Mouse (Mus musculus): ENCODE data around the gene Atp6v1f. TPM values are rescaled to one million over a fixed set of nuclear protein-coding genes. Genes with fewer than 3 reads are reported as not detected.

Atp6v1f gene
- total and polyA plus RNA-seq, 3 experiments: 312 to 349 TPM; not detected in 1

GRCm38 (mm10) chr6:29445354-29445753, 22.2 kb upstream of the Atp6v1f start:
- Histone ChIP-seq H3K4me1 (ENCODE audit: control insufficient read depth in 1 of 2, insufficient read depth in 2 of 2, low read length in 2 of 2) (peaks cover 2 to 3% of the 10 kb centered on the region in 2 experiments; a peak in 2 of 4 replicates), H3K9me3 (replicated peaks; ENCODE audit: insufficient read depth, low read length) (no peaks in the 10 kb centered on the region), H3K79me2 (ENCODE audit: control insufficient read depth, insufficient read depth, low read length, poor library complexity) (no peaks in the 10 kb centered on the region), H3K27ac (ENCODE audit: control insufficient read depth, low read depth, low read length) (no peak overlapping the region), H3K36me3 (ENCODE audit: control insufficient read depth in 1 of 2, insufficient read depth in 2 of 2, low read length in 2 of 2) (no peaks in the 10 kb centered on the region; a peak in 1 of 4 replicates), H3K4me3 (ENCODE audit: control insufficient read depth in 1 of 2, insufficient read depth in 1 of 2, low read depth in 2 of 2, low read length in 2 of 2) (no peak overlapping the region), H3K9ac (ENCODE audit: control insufficient read depth, low read depth, low read length, poor library complexity, severe bottlenecking) (no peak overlapping the region), H3K27me3 (ENCODE audit: control insufficient read depth in 1 of 2, insufficient read depth in 2 of 2, low read length in 2 of 2) (no peaks in the 10 kb centered on the region)
- no peak for DNase-seq (ENCODE audit: low read depth, low spot score)
- TF ChIP-seq KAT2A (conservative IDR thresholded peaks at IDR 0.05; ENCODE audit: low read depth, low read length) (no peak), NRF1 (IDR thresholded peaks at IDR 0.05; ENCODE audit: insufficient read depth, low read depth, low read length, poor library complexity, severe bottlenecking) (no peak), BHLHE40 (IDR thresholded peaks at IDR 0.05; ENCODE audit: borderline replicate concordance, low read depth, low read length) (no peak), POLR2AphosphoS2 (IDR thresholded peaks at IDR 0.05; ENCODE audit: low read length) (no peak), MAFK (IDR thresholded peaks at IDR 0.05; ENCODE audit: borderline replicate concordance, low read depth, low read length) (no peak), POLR2A (IDR thresholded peaks at IDR 0.05; ENCODE audit: control insufficient read depth in 1 of 2, insufficient read depth in 1 of 2, low read depth in 1 of 2, low read length in 2 of 2, poor library complexity in 1 of 2) (no peak), TAL1 (IDR thresholded peaks at IDR 0.05; ENCODE audit: low read length) (no peak), GATA1 (IDR thresholded peaks at IDR 0.05; ENCODE audit: low read depth, low read length) (no peak), E2F4 (IDR thresholded peaks at IDR 0.05; ENCODE audit: borderline replicate concordance, low read depth, low read length) (no peak), ELF1 (IDR thresholded peaks at IDR 0.05; ENCODE audit: low read depth, low read length) (no peak), TCF12 (IDR thresholded peaks at IDR 0.05; ENCODE audit: low read depth, low read length) (no peak), ZC3H11A (IDR thresholded peaks at IDR 0.05; ENCODE audit: low read depth, low read length) (no peak), MAX (IDR thresholded peaks at IDR 0.05; ENCODE audit: low read length) (no peak), CHD1 (IDR thresholded peaks at IDR 0.05; ENCODE audit: low read depth, low read length) (no peak), TBP (IDR thresholded peaks at IDR 0.05; ENCODE audit: low read depth, low read length) (no peak), ZMIZ1 (IDR thresholded peaks at IDR 0.05; ENCODE audit: low read depth, low read length) (no peak), ZNF384 (IDR thresholded peaks at IDR 0.05; ENCODE audit: low read depth, low read length) (no peak)

GRCm38 (mm10) chr6:29449858-29450257, 17.7 kb upstream of the Atp6v1f start:
- no peak overlapping the region for H3K27ac ChIP-seq (ENCODE audit: control insufficient read depth, low read depth, low read length)
- H3K79me2 ChIP-seq (ENCODE audit: control insufficient read depth, insufficient read depth, low read length, poor library complexity): no peaks in the 10 kb centered on the region
- no peaks in the 10 kb centered on the region; a peak in 1 of 4 replicates for H3K36me3 ChIP-seq (ENCODE audit: control insufficient read depth in 1 of 2, insufficient read depth in 2 of 2, low read length in 2 of 2)
- no peaks in the 10 kb centered on the region for H3K27me3 ChIP-seq (ENCODE audit: control insufficient read depth in 1 of 2, insufficient read depth in 2 of 2, low read length in 2 of 2)
- peak; percentile 88 for DNase-seq (ENCODE audit: low read depth, low spot score)
- peaks cover 2 to 4% of the 10 kb centered on the region in 2 experiments; a peak in 2 of 4 replicates for H3K4me1 ChIP-seq (ENCODE audit: control insufficient read depth in 1 of 2, insufficient read depth in 2 of 2, low read length in 2 of 2)
- H3K9me3 ChIP-seq (replicated peaks; ENCODE audit: insufficient read depth, low read length): no peaks in the 10 kb centered on the region
- peak overlapping the region in 1 of 2 experiments; percentile 55; a peak in 2 of 4 replicates for H3K4me3 ChIP-seq (ENCODE audit: control insufficient read depth in 1 of 2, insufficient read depth in 1 of 2, low read depth in 2 of 2, low read length in 2 of 2)
- no peak overlapping the region for H3K9ac ChIP-seq (ENCODE audit: control insufficient read depth, low read depth, low read length, poor library complexity, severe bottlenecking)
- TF ChIP-seq USF1 (IDR thresholded peaks at IDR 0.05; ENCODE audit: low read depth, low read length) (no peak), SIN3A (IDR thresholded peaks at IDR 0.05; ENCODE audit: low read length) (no peak), ETS1 (IDR thresholded peaks at IDR 0.05; ENCODE audit: low read depth, low read length) (no peak), ZMIZ1 (IDR thresholded peaks at IDR 0.05; ENCODE audit: low read depth, low read length) (no peak), ELF1 (IDR thresholded peaks at IDR 0.05; ENCODE audit: low read depth, low read length) (no peak), RAD21 (IDR thresholded peaks at IDR 0.05; ENCODE audit: low read depth, low read length) (no peak), E2F4 (IDR thresholded peaks at IDR 0.05; ENCODE audit: borderline replicate concordance, low read depth, low read length) (no peak), UBTF (IDR thresholded peaks at IDR 0.05; ENCODE audit: borderline replicate concordance, insufficient read depth, low read depth, low read length) (no peak), EP300 (IDR thresholded peaks at IDR 0.05; ENCODE audit: low read depth in 1 of 2, low read length in 2 of 2) (no peak), CHD2 (IDR thresholded peaks at IDR 0.05; ENCODE audit: low read length) (no peak), CTCF (IDR thresholded peaks at IDR 0.05 in 2 of 3, conservative IDR thresholded peaks at IDR 0.05 in 1 of 3; ENCODE audit: control insufficient read depth in 1 of 3, insufficient read depth in 1 of 3, low read depth in 2 of 3, low read length in 3 of 3, poor library complexity in 1 of 3, severe bottlenecking in 1 of 3) (no peak), CHD1 (IDR thresholded peaks at IDR 0.05; ENCODE audit: low read depth, low read length) (no peak), SMC3 (IDR thresholded peaks at IDR 0.05; ENCODE audit: low read depth, low read length) (no peak), RCOR1 (IDR thresholded peaks at IDR 0.05; ENCODE audit: low read depth, low read length) (no peak), TAL1 (IDR thresholded peaks at IDR 0.05; ENCODE audit: low read length) (no peak), ZC3H11A (IDR thresholded peaks at IDR 0.05; ENCODE audit: low read depth, low read length) (no peak), POLR2A (IDR thresholded peaks at IDR 0.05; ENCODE audit: control insufficient read depth in 1 of 2, insufficient read depth in 1 of 2, low read depth in 1 of 2, low read length in 2 of 2, poor library complexity in 1 of 2) (peak in 1 of 2 experiments; percentile 56; a peak in 2 of 4 replicates), MAX (IDR thresholded peaks at IDR 0.05; ENCODE audit: low read length) (peak; percentile 35; the same call in 1 of the 2 replicates), MAZ (IDR thresholded peaks at IDR 0.05; ENCODE audit: low read depth, low read length) (no peak), TCF12 (IDR thresholded peaks at IDR 0.05; ENCODE audit: low read depth, low read length) (no peak), MXI1 (IDR thresholded peaks at IDR 0.05; ENCODE audit: low read depth, low read length) (no peak), MYB (IDR thresholded peaks at IDR 0.05; ENCODE audit: low read depth, low read length) (no peak), NRF1 (IDR thresholded peaks at IDR 0.05; ENCODE audit: insufficient read depth, low read depth, low read length, poor library complexity, severe bottlenecking) (no peak), TBP (IDR thresholded peaks at IDR 0.05; ENCODE audit: low read depth, low read length) (peak; percentile 57; the same call in 1 of the 2 replicates)
